Mouse (Mus musculus) testis, adult 2 months (tissue): ENCODE measurements around the gene Gm28305. TPM values are rescaled to one million over a fixed set of nuclear protein-coding genes. Genes with fewer than 3 reads are reported as not detected.

ENCODE experiments used
- H3K27ac ChIP-seq: fragments of 200-500 bp; 2 replicates; pipeline ENCODE4 v1.5.1; 2012; ENCODE audit warnings: low read depth, low read length; ENCODE audit not compliant: control insufficient read depth, insufficient read depth
- H3K27me3 ChIP-seq: fragments of 200-500 bp; 2 replicates; pipeline ENCODE4 v1.6.1; 2012; ENCODE audit warnings: mild to moderate bottlenecking, low read length, moderate library complexity; ENCODE audit not compliant: control insufficient read depth, insufficient read depth
- H3K36me3 ChIP-seq: fragments of 200-500 bp; 2 replicates; pipeline ENCODE4 v1.6.1; 2012; ENCODE audit warnings: mild to moderate bottlenecking, low read length; ENCODE audit not compliant: control insufficient read depth, insufficient read depth
- H3K4me1 ChIP-seq: fragments of 200-500 bp; 2 replicates; pipeline ENCODE4 v1.6.1; 2012; ENCODE audit warnings: low read length; ENCODE audit not compliant: control insufficient read depth, insufficient read depth
- H3K4me3 ChIP-seq: fragments of 200-500 bp; 2 replicates; pipeline ENCODE4 v1.5.1; 2012; ENCODE audit warnings: low read depth, mild to moderate bottlenecking, low read length, moderate library complexity, mixed read lengths; ENCODE audit not compliant: control insufficient read depth
- CTCF ChIP-seq: fragments of 200-500 bp; IDR thresholded peaks from 2 replicates; pipeline ENCODE4 v1.5.1; 2012; ENCODE audit warnings: low read depth, mild to moderate bottlenecking, inconsistent platforms, low read length, moderate library complexity; ENCODE audit not compliant: control insufficient read depth, insufficient read depth, insufficient replicate concordance
- POLR2A ChIP-seq: fragments of 200-500 bp; IDR thresholded peaks from 2 replicates; pipeline ENCODE4 v1.6.1; 2012; ENCODE audit warnings: low read depth, mild to moderate bottlenecking, inconsistent platforms, low read length, moderate library complexity; ENCODE audit not compliant: control insufficient read depth
- polyA plus RNA-seq: library from polyadenylated mRNA; depleted of rRNA; stranded (reverse); fragments of >200 nt; gene quantifications from 2 replicates; pipeline ENCODE4 v1.2.3, GENCODE M21; 2012

Gene Gm28305
- polyA plus RNA-seq, 1 experiment, result not detected

DNA sequence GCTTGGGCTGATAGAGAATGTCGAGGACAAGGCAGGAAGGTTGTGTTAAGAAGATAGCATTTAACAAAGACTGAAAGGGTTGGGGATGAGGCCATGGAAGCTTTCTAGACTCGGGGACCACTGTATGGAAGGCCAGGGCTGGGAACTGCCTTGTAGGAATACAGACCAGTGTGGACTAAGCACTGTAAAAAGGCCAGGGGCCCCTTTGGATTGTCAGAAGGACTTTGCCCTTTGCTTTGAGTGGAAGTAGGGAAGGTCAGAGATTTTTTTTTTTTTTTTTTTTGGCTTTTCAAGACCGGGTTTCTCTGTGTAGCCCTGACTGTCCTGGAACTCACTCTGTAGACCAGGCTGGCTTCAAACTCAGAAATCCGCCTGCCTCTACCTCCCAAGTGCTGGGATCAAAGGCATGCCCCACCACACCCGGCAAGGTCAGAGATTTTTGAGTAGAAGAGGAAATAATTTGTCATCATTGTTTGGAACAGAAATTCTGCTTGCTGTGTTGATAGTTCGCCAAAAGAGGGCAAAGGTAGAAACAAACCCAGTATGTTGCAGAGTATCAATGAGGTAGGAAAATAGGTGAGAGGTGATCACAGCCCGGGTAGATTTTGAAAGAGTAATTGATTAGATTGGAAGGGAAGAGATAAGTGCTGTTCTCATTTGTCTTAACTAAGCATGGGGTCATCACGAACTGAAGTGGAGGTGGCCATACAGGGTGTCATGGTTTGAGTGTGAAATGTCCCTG, 30.6 kb downstream of the Gm28305 start:
- Histone ChIP-seq H3K27me3 (no peaks in the 10 kb centered on the region), H3K27ac (no peak overlapping the region), H3K36me3 (no peaks in the 10 kb centered on the region), H3K4me3 (no peak overlapping the region), H3K4me1 (no peaks in the 10 kb centered on the region)
- no peak for TF ChIP-seq CTCF
- no peak for TF ChIP-seq POLR2A

- TF ChIP-seq CTCF (no peak), POLR2A (no peak)
- Histone ChIP-seq H3K4me3 (no peak overlapping the region), H3K27ac (no peak overlapping the region), H3K27me3 (no peaks in the 10 kb centered on the region), H3K4me1 (no peaks in the 10 kb centered on the region), H3K36me3 (peaks cover 1% of the 10 kb centered on the region; the same call in 1 of the 2 replicates)
Observed at GRCm38 (mm10) chr9:104075808-104076207, 35.3 kb downstream of the Gm28305 start.

GRCm38 (mm10) chr9:104078780-104079179, 38.3 kb downstream of the Gm28305 start:
- Histone ChIP-seq H3K36me3 (peaks cover 4% of the 10 kb centered on the region; the same call in 1 of the 2 replicates), H3K4me3 (no peak overlapping the region), H3K4me1 (no peaks in the 10 kb centered on the region), H3K27ac (no peak overlapping the region), H3K27me3 (no peaks in the 10 kb centered on the region)
- TF ChIP-seq POLR2A (no peak), CTCF (no peak)

- H3K36me3 ChIP-seq, result peaks cover 7% of the 10 kb centered on the region
- H3K27ac ChIP-seq, result no peak overlapping the region
- peak; percentile 49; the same call in 1 of the 2 replicates for TF ChIP-seq CTCF
- TF ChIP-seq POLR2A, result no peak
- no peaks in the 10 kb centered on the region for H3K27me3 ChIP-seq
- H3K4me3 ChIP-seq, result no peak overlapping the region
- no peaks in the 10 kb centered on the region for H3K4me1 ChIP-seq
Observed at GRCm38 (mm10) chr9:104079379-104079778, 38.9 kb downstream of the Gm28305 start.

DNA sequence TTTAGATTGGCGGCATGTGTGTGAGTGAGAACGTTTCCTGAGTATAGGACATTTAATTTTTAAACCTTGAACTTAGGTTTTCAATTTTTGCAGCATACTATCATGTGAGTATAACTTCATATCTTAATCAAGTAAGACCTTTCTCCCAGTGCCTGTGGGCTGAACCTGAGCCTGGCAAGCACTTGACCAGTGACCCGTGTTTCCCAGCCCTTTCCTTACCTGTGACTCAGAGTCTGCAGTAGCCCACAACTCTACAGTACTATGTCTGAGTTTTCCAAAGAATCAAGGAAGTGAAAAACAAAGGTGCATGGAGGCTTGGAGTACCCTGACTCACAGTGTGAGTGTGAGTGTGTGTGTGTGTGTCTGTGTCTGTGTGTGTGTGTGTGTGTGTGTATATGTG, 39.6 kb downstream of the Gm28305 start:
- TF ChIP-seq POLR2A, result no peak
- no peak overlapping the region for H3K27ac ChIP-seq
- H3K4me1 ChIP-seq, result no peaks in the 10 kb centered on the region
- peaks cover 7% of the 10 kb centered on the region for H3K36me3 ChIP-seq
- H3K27me3 ChIP-seq, result no peaks in the 10 kb centered on the region
- H3K4me3 ChIP-seq, result no peak overlapping the region

DNA sequence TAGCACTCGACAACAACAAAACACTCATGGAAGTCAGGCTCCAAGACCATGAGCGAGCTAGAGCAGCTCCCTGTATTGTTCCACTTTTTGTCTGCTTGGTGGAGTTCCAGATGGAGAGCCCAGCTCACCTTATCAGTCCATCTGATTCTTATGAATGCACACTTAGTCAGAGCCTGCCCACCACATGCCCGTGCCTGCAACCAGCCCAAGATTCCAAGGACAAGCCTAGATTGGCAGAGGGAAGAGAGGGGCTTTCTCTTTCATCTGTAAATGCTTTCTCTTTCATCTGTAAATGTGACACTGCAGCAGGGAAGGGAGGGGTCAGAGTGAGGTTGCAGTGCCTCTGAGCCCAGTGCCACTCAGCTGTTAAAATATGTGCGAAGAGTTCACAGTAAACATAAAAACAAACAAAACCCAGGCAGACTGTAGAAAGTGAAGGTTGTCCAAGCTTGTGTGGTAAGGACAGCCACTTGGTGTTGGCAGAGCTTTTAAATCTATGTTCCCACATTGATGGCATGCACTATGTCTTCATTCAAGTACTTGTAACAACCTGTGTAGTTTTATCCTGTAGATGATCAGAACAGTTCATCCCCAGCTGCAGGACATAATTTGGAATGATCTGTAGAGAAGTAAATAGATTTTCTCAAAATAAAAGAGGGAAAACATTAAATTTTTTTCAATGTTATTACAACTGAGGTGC, 45.4 kb downstream of the Gm28305 start:
- no peak overlapping the region for H3K27ac ChIP-seq
- H3K4me1 ChIP-seq, result no peaks in the 10 kb centered on the region
- no peaks in the 10 kb centered on the region for H3K27me3 ChIP-seq
- H3K4me3 ChIP-seq, result no peak overlapping the region
- no peak for TF ChIP-seq CTCF
- H3K36me3 ChIP-seq, result peaks cover 7% of the 10 kb centered on the region

GRCm38 (mm10) chr9:104088555-104088954, 48.1 kb downstream of the Gm28305 start:
- TF ChIP-seq CTCF (no peak), POLR2A (no peak)
- Histone ChIP-seq H3K27me3 (no peaks in the 10 kb centered on the region), H3K4me3 (no peak overlapping the region), H3K4me1 (no peaks in the 10 kb centered on the region), H3K27ac (no peak overlapping the region), H3K36me3 (peaks cover 10% of the 10 kb centered on the region)
